27 mouse cellular contexts compared by ENCODE assay signal in the genomic region with DNA sequence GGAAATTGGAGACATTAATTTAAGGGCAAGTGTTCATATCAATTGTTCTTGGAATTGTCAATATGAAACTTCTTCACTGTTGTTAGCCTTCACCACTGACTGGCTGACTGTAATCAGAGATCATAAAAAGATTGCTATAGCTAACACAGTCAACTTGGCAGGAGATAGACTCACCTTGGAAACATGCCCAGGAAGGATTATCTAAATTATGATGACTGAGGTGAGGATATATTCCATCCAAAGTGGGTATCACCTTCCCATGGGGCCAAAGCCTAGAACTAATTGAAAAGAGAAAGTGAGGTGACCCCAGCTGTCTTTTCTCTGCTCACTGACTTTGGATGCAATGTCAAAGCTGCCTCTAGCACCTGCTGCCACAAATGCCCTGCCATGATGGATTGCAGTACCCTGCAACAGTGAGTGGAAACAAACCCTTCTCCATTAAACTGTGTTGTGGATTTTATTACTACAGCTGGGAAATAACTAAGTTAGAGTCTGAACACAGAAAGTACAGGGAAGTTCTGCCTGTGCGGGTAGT.
DNase-seq lines count a peak whose midpoint lies in the region; ATAC-seq and TF ChIP-seq lines count a peak whose summit lies in the region.
"Had no signal": no experiment of that assay in that cellular context is flagged by ENCODE, and none has a peak within 500 bp of the region (broad histone marks: within the 10 kb centered on the region; RNA-seq: fewer than 3 reads in every experiment).

No protein-coding gene starts in this region.

- no peak overlapping the region for H3K27ac ChIP-seq in forebrain, embryonic 13.5 days
- H3K27ac ChIP-seq in forebrain, embryonic 16.5 days (ENCODE audit: low read length): no peak overlapping the region
- H3K27ac ChIP-seq in kidney, embryonic 14.5 days (ENCODE audit: low read depth, low read length): no peak overlapping the region
- H3K27ac ChIP-seq in kidney, embryonic 15.5 days: no peak overlapping the region
- no peak overlapping the region for H3K27ac ChIP-seq in midbrain, postnatal 0 days (ENCODE audit: low read depth, low read length)
- H3K27ac ChIP-seq in midbrain, embryonic 11.5 days (ENCODE audit: low read depth, low read length): no peak overlapping the region
- H3K27ac ChIP-seq: embryonic facial prominence, embryonic 12.5 days; forebrain, embryonic 10.5 days; heart, embryonic 10.5 days; heart, embryonic 15.5 days; hindbrain, embryonic 15.5 days; intestine, embryonic 15.5 days; layer of hippocampus, adult 2 months; liver, embryonic 15.5 days; midbrain, embryonic 10.5 days had no signal

- H3K9ac ChIP-seq in forebrain, embryonic 13.5 days: no peak overlapping the region
- no peak overlapping the region for H3K9ac ChIP-seq in forebrain, embryonic 16.5 days (replicated peaks; ENCODE audit: low read depth, low read length)
- H3K9ac ChIP-seq in kidney, embryonic 14.5 days (ENCODE audit: low read depth, low read length): no peak overlapping the region
- no peak overlapping the region for H3K9ac ChIP-seq in kidney, embryonic 15.5 days
- H3K9ac ChIP-seq in midbrain, postnatal 0 days (replicated peaks; ENCODE audit: low read length, poor library complexity, severe bottlenecking): no peak overlapping the region
- H3K9ac ChIP-seq in midbrain, embryonic 11.5 days (ENCODE audit: low read length): no peak overlapping the region
- H3K9ac ChIP-seq: embryonic facial prominence, embryonic 12.5 days; heart, embryonic 15.5 days; hindbrain, embryonic 15.5 days; intestine, embryonic 15.5 days; liver, embryonic 15.5 days; lung, embryonic 14.5 days had no signal

- no peaks in the 10 kb centered on the region for H3K36me3 ChIP-seq in forebrain, embryonic 13.5 days (ENCODE audit: poor library complexity, severe bottlenecking)
- no peaks in the 10 kb centered on the region for H3K36me3 ChIP-seq in forebrain, embryonic 16.5 days (ENCODE audit: control insufficient read depth, insufficient read depth)
- H3K36me3 ChIP-seq in kidney, embryonic 14.5 days (ENCODE audit: control insufficient read depth, insufficient read depth, low read length): no peaks in the 10 kb centered on the region
- no peaks in the 10 kb centered on the region for H3K36me3 ChIP-seq in kidney, embryonic 15.5 days
- no peaks in the 10 kb centered on the region for H3K36me3 ChIP-seq in midbrain, postnatal 0 days (ENCODE audit: insufficient read depth, low read length)
- no peaks in the 10 kb centered on the region for H3K36me3 ChIP-seq in midbrain, embryonic 11.5 days (ENCODE audit: control insufficient read depth, insufficient read depth, low read length)
- H3K36me3 ChIP-seq: embryonic facial prominence, embryonic 12.5 days; forebrain, embryonic 10.5 days; heart, embryonic 10.5 days; heart, embryonic 15.5 days; hindbrain, embryonic 15.5 days; intestine, embryonic 15.5 days; liver, embryonic 15.5 days; midbrain, embryonic 10.5 days had no signal

- no peaks in the 10 kb centered on the region for H3K27me3 ChIP-seq in forebrain, embryonic 13.5 days
- H3K27me3 ChIP-seq in forebrain, embryonic 16.5 days (replicated peaks; ENCODE audit: control insufficient read depth, insufficient read depth, low read length): no peaks in the 10 kb centered on the region
- no peaks in the 10 kb centered on the region for H3K27me3 ChIP-seq in kidney, embryonic 14.5 days (ENCODE audit: control insufficient read depth, insufficient read depth, low read length)
- no peaks in the 10 kb centered on the region for H3K27me3 ChIP-seq in kidney, embryonic 15.5 days
- no peaks in the 10 kb centered on the region for H3K27me3 ChIP-seq in midbrain, postnatal 0 days (ENCODE audit: insufficient read depth, low read length)
- no peaks in the 10 kb centered on the region for H3K27me3 ChIP-seq in midbrain, embryonic 11.5 days (ENCODE audit: control insufficient read depth, insufficient read depth, low read length)
- H3K27me3 ChIP-seq: embryonic facial prominence, embryonic 12.5 days; heart, embryonic 15.5 days; hindbrain, embryonic 15.5 days; intestine, embryonic 15.5 days; liver, embryonic 15.5 days had no signal

- H3K9me3 ChIP-seq in forebrain, embryonic 13.5 days (replicated peaks): no peaks in the 10 kb centered on the region
- no peaks in the 10 kb centered on the region for H3K9me3 ChIP-seq in forebrain, embryonic 16.5 days (ENCODE audit: control insufficient read depth, low read length)
- no peaks in the 10 kb centered on the region for H3K9me3 ChIP-seq in kidney, embryonic 14.5 days (ENCODE audit: control insufficient read depth, low read length)
- H3K9me3 ChIP-seq in kidney, embryonic 15.5 days (replicated peaks): no peaks in the 10 kb centered on the region
- no peaks in the 10 kb centered on the region for H3K9me3 ChIP-seq in midbrain, postnatal 0 days (ENCODE audit: low read length)
- no peaks in the 10 kb centered on the region for H3K9me3 ChIP-seq in midbrain, embryonic 11.5 days (ENCODE audit: control insufficient read depth, low read length)
- H3K9me3 ChIP-seq: embryonic facial prominence, embryonic 12.5 days; forebrain, embryonic 10.5 days; heart, embryonic 10.5 days; heart, embryonic 15.5 days; hindbrain, embryonic 15.5 days; intestine, embryonic 15.5 days; liver, embryonic 15.5 days; midbrain, embryonic 10.5 days had no signal

- 0 out of 2 replicates have a peak, but pooled peaks have one; percentile 16 for ATAC-seq in forebrain, embryonic 13.5 days
- ATAC-seq in forebrain, embryonic 16.5 days: no peak
- ATAC-seq in kidney, embryonic 14.5 days (ENCODE audit: low FRiP score, low TSS enrichment): peak; percentile 36; the same call in 1 of the 2 replicates
- ATAC-seq in kidney, embryonic 15.5 days (replicated peaks; ENCODE audit: low FRiP score): no peak
- ATAC-seq in midbrain, postnatal 0 days (ENCODE audit: low FRiP score): no peak
- no peak for ATAC-seq in midbrain, embryonic 11.5 days (ENCODE audit: low FRiP score)
- ATAC-seq: CD4-positive, CD25-positive, alpha-beta regulatory T cell, adult 4 months; intestine, embryonic 15.5 days had no signal

- H3K4me2 ChIP-seq in forebrain, embryonic 13.5 days: no peak overlapping the region
- H3K4me2 ChIP-seq in forebrain, embryonic 16.5 days (ENCODE audit: low read length): no peak overlapping the region
- no peak overlapping the region for H3K4me2 ChIP-seq in kidney, embryonic 14.5 days (replicated peaks; ENCODE audit: low read depth, low read length)
- no peak overlapping the region for H3K4me2 ChIP-seq in kidney, embryonic 15.5 days
- H3K4me2 ChIP-seq in midbrain, postnatal 0 days (ENCODE audit: low read depth, low read length, poor library complexity, severe bottlenecking): no peak overlapping the region
- no peak overlapping the region for H3K4me2 ChIP-seq in midbrain, embryonic 11.5 days
- H3K4me2 ChIP-seq: embryonic facial prominence, embryonic 12.5 days; heart, embryonic 15.5 days; hindbrain, embryonic 15.5 days; intestine, embryonic 15.5 days; liver, embryonic 15.5 days; lung, embryonic 14.5 days had no signal

- peak; percentile 73 for DNase-seq in midbrain, postnatal 0 days (ENCODE audit: low spot score)
- no peak for DNase-seq in midbrain, embryonic 11.5 days (ENCODE audit: low spot score, missing footprints)
- no peak for DNase-seq in urinary bladder, postnatal 14 days (ENCODE audit: low spot score)
- DNase-seq: adrenal gland, postnatal 14 days; cerebellum, adult 18-20 months; cerebellum, postnatal 36 days; gastrocnemius, postnatal 25 days; heart, adult 11 months; kidney, adult 2 months; kidney, postnatal 14 days; lung, embryonic 14.5 days; lung, postnatal 14 days; right cerebral cortex, postnatal 14 days had no signal

- WGBS in forebrain, embryonic 13.5 days: 94% methylated on average over 1 of the region's 1 CpGs
- 97% methylated on average over 1 of the region's 1 CpGs for WGBS in forebrain, embryonic 16.5 days
- 51% methylated on average over 1 of the region's 1 CpGs for WGBS in kidney, embryonic 14.5 days
- 51% methylated on average over 1 of the region's 1 CpGs for WGBS in kidney, embryonic 15.5 days
- 88% methylated on average over 1 of the region's 1 CpGs for WGBS in midbrain, postnatal 0 days
- 91% methylated on average over 1 of the region's 1 CpGs for WGBS in midbrain, embryonic 11.5 days

- no peak overlapping the region for H3K4me3 ChIP-seq in forebrain, embryonic 13.5 days
- H3K4me3 ChIP-seq in forebrain, embryonic 16.5 days (replicated peaks; ENCODE audit: low read length): no peak overlapping the region
- no peak overlapping the region for H3K4me3 ChIP-seq in kidney, embryonic 14.5 days (ENCODE audit: low read length)
- no peak overlapping the region for H3K4me3 ChIP-seq in kidney, embryonic 15.5 days (replicated peaks)
- no peak overlapping the region for H3K4me3 ChIP-seq in midbrain, postnatal 0 days (ENCODE audit: low read depth, low read length)
- H3K4me3 ChIP-seq in midbrain, embryonic 11.5 days (ENCODE audit: low read depth, low read length): no peak overlapping the region
- H3K4me3 ChIP-seq: embryonic facial prominence, embryonic 12.5 days; forebrain, embryonic 10.5 days; heart, embryonic 10.5 days; heart, embryonic 15.5 days; hindbrain, embryonic 15.5 days; intestine, embryonic 15.5 days; layer of hippocampus, adult 2 months; liver, embryonic 15.5 days; midbrain, embryonic 10.5 days had no signal

- TF ChIP-seq CTCF in midbrain, postnatal 0 days (IDR thresholded peaks at IDR 0.05): no peak

- H3K4me1 ChIP-seq in forebrain, embryonic 13.5 days: no peaks in the 10 kb centered on the region
- no peaks in the 10 kb centered on the region for H3K4me1 ChIP-seq in forebrain, embryonic 16.5 days (replicated peaks; ENCODE audit: control insufficient read depth, insufficient read depth, low read length)
- no peaks in the 10 kb centered on the region for H3K4me1 ChIP-seq in kidney, embryonic 14.5 days (ENCODE audit: control insufficient read depth, insufficient read depth, low read length)
- H3K4me1 ChIP-seq in kidney, embryonic 15.5 days: no peaks in the 10 kb centered on the region
- H3K4me1 ChIP-seq in midbrain, postnatal 0 days (ENCODE audit: insufficient read depth, low read length): no peaks in the 10 kb centered on the region
- no peaks in the 10 kb centered on the region for H3K4me1 ChIP-seq in midbrain, embryonic 11.5 days (ENCODE audit: control insufficient read depth, insufficient read depth, low read length)
- H3K4me1 ChIP-seq: embryonic facial prominence, embryonic 12.5 days; forebrain, embryonic 10.5 days; heart, embryonic 10.5 days; heart, embryonic 15.5 days; hindbrain, embryonic 15.5 days; intestine, embryonic 15.5 days; liver, embryonic 15.5 days; midbrain, embryonic 10.5 days had no signal

Comparison
In these comparisons a context has a peak if more than half of its experiments do, and no peak if none do; other contexts are left out.
1. ATAC-seq: peak in forebrain, embryonic 13.5 days (single experiment) and kidney, embryonic 14.5 days (single experiment); none in forebrain, embryonic 16.5 days (single experiment), kidney, embryonic 15.5 days (single experiment), midbrain, postnatal 0 days (single experiment) and midbrain, embryonic 11.5 days (single experiment).